Mouse (Mus musculus) hindbrain, embryonic 13.5 days (tissue): ENCODE data around the gene Uqcc2. TPM values are rescaled to one million over a fixed set of nuclear protein-coding genes. Genes with fewer than 3 reads are reported as not detected.

Experiments
- ATAC-seq: fragments of 200-750 bp; cut with Nextera tagmentation; 2 replicates; pipeline ENCODE4 v1.8.0; 2017; ENCODE audit warnings: moderate TSS enrichment; ENCODE audit not compliant: low FRiP score
- H3K27ac ChIP-seq: fragments of 300-500 bp; sonication (generic); 2 replicates; pipeline ENCODE4 v1.5.1; 2015; ENCODE audit warnings: inconsistent platforms, mild to moderate bottlenecking, moderate library complexity
- H3K27me3 ChIP-seq: fragments of 300-500 bp; sonication (generic); 2 replicates; pipeline ENCODE4 v1.6.1; 2015; ENCODE audit warnings: mild to moderate bottlenecking, inconsistent platforms
- H3K36me3 ChIP-seq: fragments of 300-500 bp; sonication (generic); 2 replicates; pipeline ENCODE4 v1.6.1; 2015; ENCODE audit warnings: mild to moderate bottlenecking, inconsistent platforms
- H3K4me1 ChIP-seq: fragments of 300-500 bp; sonication (generic); replicated peaks from 2 replicates; pipeline ENCODE4 v1.6.1; 2015; ENCODE audit warnings: inconsistent platforms
- H3K4me2 ChIP-seq: fragments of 300-500 bp; sonication (generic); 2 replicates; pipeline ENCODE4 v1.6.1; 2015; ENCODE audit warnings: inconsistent platforms, mild to moderate bottlenecking, moderate library complexity
- H3K4me3 ChIP-seq: fragments of 300-500 bp; sonication (generic); 2 replicates; pipeline ENCODE4 v1.5.1; 2015; ENCODE audit warnings: mild to moderate bottlenecking, inconsistent platforms
- H3K9ac ChIP-seq: fragments of 300-500 bp; sonication (generic); 2 replicates; pipeline ENCODE4 v1.6.1; 2015; ENCODE audit warnings: mild to moderate bottlenecking, inconsistent platforms
- H3K9me3 ChIP-seq: fragments of 300-500 bp; sonication (generic); 2 replicates; pipeline ENCODE4 v1.6.1; 2016; ENCODE audit warnings: inconsistent platforms
- WGBS: fragments of 180-500 bp; shearing (Covaris S2); methylation state at CpG from one replicate; pipeline ENCODE4 v1.1.7; 2015; 5-methylcytosine and 5-hydroxymethylcytosine counted together
- polyA plus RNA-seq: library from polyadenylated mRNA; unstranded; fragments of >200 nt; fragmentation: Nextera tagmentation; extraction: Ambion mirVana; gene quantifications from 2 replicates; pipeline ENCODE4 v1.2.1, GENCODE M21; 2015

Uqcc2 gene
- polyA plus RNA-seq, result 335 and 349 TPM in 2 replicates

- H3K4me3 ChIP-seq, result peak within 1 kb of the TSS; percentile 53
- peak within 1 kb of the TSS; percentile 49 for H3K4me2 ChIP-seq
- H3K4me1 ChIP-seq, result peaks cover 65% of the 10 kb centered on the region
- H3K27ac ChIP-seq, result peak within 1 kb of the TSS; percentile 89
- H3K36me3 ChIP-seq, result 0 out of 2 replicates have a peak, but pooled peaks cover 4% of the 10 kb centered on the region
- H3K9me3 ChIP-seq, result no peaks in the 10 kb centered on the region
- H3K27me3 ChIP-seq, result no peaks in the 10 kb centered on the region
- ATAC-seq, result peak; percentile 90
- WGBS, result under 1% methylated on average over 45 of the region's 46 CpGs
- H3K9ac ChIP-seq, result peak within 1 kb of the TSS; percentile 75
Measured at GRCm38 (mm10) chr17:27133551-27134141, at the start of gene Uqcc2. TSS of gene Uqcc2 (minus strand) at chr17:27133916.

- H3K4me3 ChIP-seq, result no peak overlapping the region
- WGBS, result 65% methylated on average over 5 of the region's 5 CpGs
- no peak overlapping the region for H3K9ac ChIP-seq
- H3K4me2 ChIP-seq, result no peak overlapping the region
- no peaks in the 10 kb centered on the region for H3K9me3 ChIP-seq
- no peak overlapping the region for H3K27ac ChIP-seq
- no peaks in the 10 kb centered on the region for H3K36me3 ChIP-seq
- H3K27me3 ChIP-seq, result no peaks in the 10 kb centered on the region
- ATAC-seq, result no peak
- peaks cover 7% of the 10 kb centered on the region for H3K4me1 ChIP-seq
Measured at GRCm38 (mm10) chr17:27182401-27182800, 48.7 kb upstream of the Uqcc2 start.

GRCm38 (mm10) chr17:27181666-27182065, 48.0 kb upstream of the Uqcc2 start:
- Histone ChIP-seq H3K9ac (no peak overlapping the region), H3K27me3 (no peaks in the 10 kb centered on the region), H3K4me3 (no peak overlapping the region), H3K4me1 (peaks cover 9% of the 10 kb centered on the region), H3K4me2 (no peak overlapping the region), H3K27ac (no peak overlapping the region), H3K36me3 (no peaks in the 10 kb centered on the region), H3K9me3 (no peaks in the 10 kb centered on the region)
- 26% methylated on average over 3 of the region's 3 CpGs for WGBS
- no peak for ATAC-seq

DNA sequence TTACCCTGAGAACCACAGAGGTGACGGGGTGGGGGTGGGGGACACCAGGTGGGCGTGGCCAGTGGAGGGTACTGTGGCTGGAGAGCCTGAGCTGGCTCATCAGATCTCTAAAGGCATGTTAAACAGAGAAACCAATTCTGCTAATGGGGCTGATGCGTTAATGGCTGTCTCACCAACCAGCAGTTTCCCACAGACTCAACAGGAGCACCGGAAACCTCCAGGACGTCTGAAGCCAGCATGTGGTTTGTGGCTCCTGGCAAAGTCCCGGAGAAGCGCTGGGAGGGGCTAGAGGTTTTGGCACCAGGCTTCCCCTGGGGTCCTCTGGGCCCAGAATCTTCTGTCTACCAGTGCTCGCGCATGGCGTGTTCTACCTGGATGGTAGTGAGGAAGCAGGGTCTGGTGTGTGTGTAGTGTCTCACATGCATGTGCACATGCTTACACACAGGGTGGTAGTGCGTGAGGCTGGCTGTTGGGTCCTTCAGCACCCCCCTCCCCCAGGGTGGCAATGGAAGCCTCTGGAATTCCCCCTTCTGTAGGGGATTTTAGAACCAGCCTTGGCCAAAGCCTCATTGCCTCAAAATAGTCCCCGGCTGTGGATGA, 46.1 kb upstream of the Uqcc2 start:
- Histone ChIP-seq H3K4me1 (peaks cover 27% of the 10 kb centered on the region), H3K4me3 (no peak overlapping the region), H3K27ac (no peak overlapping the region), H3K4me2 (no peak overlapping the region), H3K9me3 (no peaks in the 10 kb centered on the region), H3K27me3 (no peaks in the 10 kb centered on the region), H3K9ac (no peak overlapping the region), H3K36me3 (no peaks in the 10 kb centered on the region)
- 67% methylated on average over 12 of the region's 12 CpGs for WGBS
- no peak for ATAC-seq

DNA sequence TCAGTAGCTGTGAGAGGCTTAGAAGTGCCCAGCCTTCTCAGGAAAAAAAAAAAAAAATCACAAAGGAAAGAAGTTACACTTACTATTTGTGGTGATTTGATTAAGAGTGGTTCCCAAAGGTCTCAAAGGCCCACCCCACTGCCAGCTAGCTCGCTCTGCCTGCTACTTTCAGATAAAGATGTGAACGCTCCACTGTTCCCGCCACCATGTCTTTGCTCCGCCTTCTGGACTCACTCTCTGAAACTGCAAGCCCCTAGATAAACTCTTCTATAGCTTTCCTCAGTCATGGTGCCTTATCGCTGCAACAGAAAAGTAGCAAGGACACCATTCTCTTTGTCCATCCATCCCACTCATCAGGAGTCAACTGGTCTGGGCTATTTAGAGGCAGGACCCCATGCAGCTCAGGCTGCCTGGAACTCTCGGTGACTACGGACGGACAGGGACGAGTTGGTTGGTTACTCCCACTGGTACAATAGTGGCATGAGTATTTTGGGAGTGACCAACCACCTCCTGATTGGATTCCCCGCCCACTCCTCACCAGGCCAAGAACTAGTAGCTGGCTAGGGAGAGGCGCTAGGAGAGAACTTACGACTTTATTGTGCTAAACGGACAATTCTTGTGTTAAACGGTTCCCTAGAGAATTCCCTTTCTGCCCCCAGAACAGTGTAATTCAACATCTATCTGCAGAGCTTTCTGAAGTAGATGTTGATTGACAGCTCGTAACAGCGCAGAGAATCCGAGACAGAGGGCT, 44.9 kb upstream of the Uqcc2 start:
- ATAC-seq, result no peak
- Histone ChIP-seq H3K36me3 (no peaks in the 10 kb centered on the region), H3K27ac (no peak overlapping the region), H3K9ac (no peak overlapping the region), H3K4me1 (peaks cover 27% of the 10 kb centered on the region), H3K4me2 (no peak overlapping the region), H3K4me3 (no peak overlapping the region), H3K9me3 (no peaks in the 10 kb centered on the region), H3K27me3 (no peaks in the 10 kb centered on the region)
- WGBS, result 80% methylated on average over 17 of the region's 17 CpGs

DNA sequence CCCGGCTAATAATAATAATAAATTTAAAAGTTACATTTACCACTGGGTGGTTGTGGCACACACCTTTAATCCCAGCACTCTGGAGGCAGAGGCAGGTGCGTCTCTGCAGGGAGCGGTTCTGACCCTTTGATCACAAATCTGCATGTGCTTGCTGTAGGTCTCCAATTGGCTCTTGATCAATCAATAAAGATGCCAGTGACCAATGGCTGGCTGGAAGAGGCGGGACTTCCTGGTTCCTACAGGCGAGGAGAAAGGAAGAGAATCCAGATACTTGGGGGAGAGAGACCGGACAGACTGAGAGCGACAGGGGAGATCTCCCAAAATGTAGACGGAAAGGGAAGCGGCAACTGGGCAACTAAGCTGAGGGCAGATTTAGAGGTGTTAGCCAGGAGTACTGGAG, 44.3 kb upstream of the Uqcc2 start:
- H3K36me3 ChIP-seq, result no peaks in the 10 kb centered on the region
- no peaks in the 10 kb centered on the region for H3K9me3 ChIP-seq
- H3K9ac ChIP-seq, result no peak overlapping the region
- no peak for ATAC-seq
- no peak overlapping the region for H3K4me3 ChIP-seq
- 93% methylated on average over 9 of the region's 9 CpGs for WGBS
- H3K27ac ChIP-seq, result no peak overlapping the region
- H3K4me2 ChIP-seq, result no peak overlapping the region
- no peaks in the 10 kb centered on the region for H3K27me3 ChIP-seq
- H3K4me1 ChIP-seq, result peaks cover 27% of the 10 kb centered on the region

DNA sequence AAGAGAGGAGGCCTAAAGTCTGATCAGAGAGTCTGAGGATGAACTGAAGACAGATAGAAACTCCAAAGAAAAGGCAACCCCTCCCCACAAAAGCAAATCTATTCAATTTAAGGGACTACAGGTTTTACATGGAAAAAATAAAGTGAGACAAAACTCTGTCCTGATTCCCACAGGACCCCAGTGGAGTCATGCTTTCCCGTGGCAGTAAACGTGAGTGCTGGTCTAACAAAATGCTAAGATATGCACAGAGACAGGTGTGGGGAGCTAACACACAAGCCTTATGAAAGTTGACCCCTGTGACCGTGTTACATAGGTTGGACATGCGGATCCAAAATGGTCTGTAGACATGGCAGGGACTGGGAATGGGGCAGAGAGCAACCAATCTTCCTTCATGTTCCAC, 43.0 kb upstream of the Uqcc2 start:
- no peak overlapping the region for H3K27ac ChIP-seq
- no peaks in the 10 kb centered on the region for H3K27me3 ChIP-seq
- no peaks in the 10 kb centered on the region for H3K36me3 ChIP-seq
- ATAC-seq, result no peak
- 81% methylated on average over 4 of the region's 4 CpGs for WGBS
- peaks cover 20% of the 10 kb centered on the region for H3K4me1 ChIP-seq
- H3K9me3 ChIP-seq, result no peaks in the 10 kb centered on the region
- no peak overlapping the region; the same call in 1 of the 2 replicates for H3K9ac ChIP-seq
- no peak overlapping the region for H3K4me2 ChIP-seq
- H3K4me3 ChIP-seq, result no peak overlapping the region

- H3K9me3 ChIP-seq, result no peaks in the 10 kb centered on the region
- peak overlapping the region; percentile 73 for H3K27ac ChIP-seq
- ATAC-seq, result no peak
- H3K4me2 ChIP-seq, result no peak overlapping the region
- H3K4me3 ChIP-seq, result no peak overlapping the region
- WGBS, result 78% methylated on average over 3 of the region's 3 CpGs
- H3K27me3 ChIP-seq, result no peaks in the 10 kb centered on the region
- H3K36me3 ChIP-seq, result no peaks in the 10 kb centered on the region
- H3K4me1 ChIP-seq, result peaks cover 20% of the 10 kb centered on the region
- peak overlapping the region; percentile 6; the same call in 1 of the 2 replicates for H3K9ac ChIP-seq
Measured at GRCm38 (mm10) chr17:27176287-27176686, 42.6 kb upstream of the Uqcc2 start.

DNA sequence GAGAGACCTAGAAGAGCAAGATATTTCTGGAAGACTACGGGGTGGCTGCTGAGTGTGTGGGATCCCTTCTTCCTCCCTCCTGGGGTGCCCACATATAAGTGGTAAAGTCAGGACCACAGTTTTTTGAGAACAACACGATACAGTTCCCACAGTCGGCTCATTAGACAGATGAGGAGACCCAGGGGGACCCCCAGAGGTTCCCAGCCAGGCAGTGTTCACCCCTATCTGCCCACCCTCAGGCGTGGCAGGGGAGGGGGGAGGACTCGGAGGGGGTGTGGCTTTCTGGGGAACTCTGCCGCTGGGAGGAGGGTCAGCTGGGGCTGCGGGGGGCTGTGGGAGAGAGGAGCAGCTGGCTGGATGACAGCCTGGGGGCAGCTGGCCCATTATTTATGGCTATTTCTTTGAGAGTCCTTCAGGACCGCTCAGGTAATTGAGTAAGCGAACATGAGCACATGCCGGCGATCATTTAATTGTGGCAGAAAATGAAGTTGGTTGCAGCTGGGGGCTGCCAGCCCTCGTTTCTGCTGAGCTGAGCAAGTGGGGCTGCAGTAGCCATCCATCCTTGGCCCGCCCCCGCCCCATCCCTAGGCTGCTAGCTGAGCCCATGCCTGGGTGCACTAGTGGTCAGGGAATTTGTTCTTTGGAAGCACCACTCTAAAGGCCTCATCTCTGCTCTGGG, 41.6 kb upstream of the Uqcc2 start:
- Histone ChIP-seq H3K9ac (peak overlapping the region; percentile 6; the same call in 1 of the 2 replicates), H3K4me3 (no peak overlapping the region), H3K36me3 (no peaks in the 10 kb centered on the region), H3K9me3 (no peaks in the 10 kb centered on the region), H3K27ac (peak overlapping the region; percentile 73), H3K27me3 (no peaks in the 10 kb centered on the region), H3K4me2 (0 out of 2 replicates have a peak overlapping the region, but pooled peaks have one; percentile 17), H3K4me1 (peaks cover 20% of the 10 kb centered on the region)
- ATAC-seq, result peak; percentile 78
- WGBS, result 23% methylated on average over 14 of the region's 14 CpGs

DNA sequence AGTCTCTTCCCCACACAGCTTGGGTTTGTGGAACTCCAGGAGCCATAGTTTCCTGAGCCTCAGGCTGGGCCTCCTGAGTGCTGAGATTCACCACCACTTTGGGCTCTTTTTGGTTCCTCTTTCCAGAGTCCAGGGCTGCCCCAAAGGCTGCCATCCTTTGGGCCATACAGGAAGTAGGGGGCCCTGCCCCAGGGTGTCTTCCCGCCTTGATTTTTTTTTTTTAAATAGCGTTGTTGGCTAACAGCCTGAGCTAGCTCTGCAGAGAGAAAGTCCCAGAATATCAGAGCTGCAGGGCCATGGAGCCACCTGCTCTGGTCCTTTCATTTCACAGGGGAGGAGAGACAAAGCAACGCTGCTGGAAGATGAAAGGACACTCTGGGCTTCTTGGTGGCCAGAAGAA, 40.0 kb upstream of the Uqcc2 start:
- no peaks in the 10 kb centered on the region for H3K27me3 ChIP-seq
- no peak overlapping the region for H3K4me3 ChIP-seq
- peaks cover 20% of the 10 kb centered on the region for H3K4me1 ChIP-seq
- H3K27ac ChIP-seq, result 0 out of 2 replicates have a peak overlapping the region, but pooled peaks have one; percentile 4
- 64% methylated on average over 3 of the region's 3 CpGs for WGBS
- no peaks in the 10 kb centered on the region for H3K36me3 ChIP-seq
- no peaks in the 10 kb centered on the region for H3K9me3 ChIP-seq
- H3K4me2 ChIP-seq, result no peak overlapping the region
- H3K9ac ChIP-seq, result no peak overlapping the region
- ATAC-seq, result no peak

DNA sequence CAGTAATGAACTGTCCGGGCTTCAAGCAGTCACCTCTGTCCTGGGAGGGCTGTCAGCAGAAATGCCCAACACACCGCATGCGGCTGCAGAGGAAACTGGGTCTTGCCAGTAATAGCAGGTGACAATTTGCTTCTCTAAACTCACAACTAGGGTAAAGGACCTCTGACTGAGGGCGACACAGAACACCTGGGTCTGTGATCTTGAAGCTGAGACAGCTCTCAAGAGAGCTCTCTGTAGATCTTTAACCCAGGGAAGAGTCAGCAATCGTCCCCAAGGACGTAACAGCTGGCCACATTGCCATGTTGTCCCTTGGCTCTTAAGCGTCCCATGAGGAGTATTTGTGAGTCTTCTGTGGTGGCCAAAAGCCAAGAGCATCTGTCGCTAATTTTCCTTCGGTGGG, 38.7 kb upstream of the Uqcc2 start:
- Histone ChIP-seq H3K9ac (no peak overlapping the region), H3K9me3 (no peaks in the 10 kb centered on the region), H3K36me3 (no peaks in the 10 kb centered on the region), H3K4me3 (no peak overlapping the region), H3K27ac (no peak overlapping the region), H3K27me3 (no peaks in the 10 kb centered on the region), H3K4me1 (peaks cover 22% of the 10 kb centered on the region), H3K4me2 (no peak overlapping the region)
- no peak for ATAC-seq
- WGBS, result 79% methylated on average over 9 of the region's 9 CpGs

DNA sequence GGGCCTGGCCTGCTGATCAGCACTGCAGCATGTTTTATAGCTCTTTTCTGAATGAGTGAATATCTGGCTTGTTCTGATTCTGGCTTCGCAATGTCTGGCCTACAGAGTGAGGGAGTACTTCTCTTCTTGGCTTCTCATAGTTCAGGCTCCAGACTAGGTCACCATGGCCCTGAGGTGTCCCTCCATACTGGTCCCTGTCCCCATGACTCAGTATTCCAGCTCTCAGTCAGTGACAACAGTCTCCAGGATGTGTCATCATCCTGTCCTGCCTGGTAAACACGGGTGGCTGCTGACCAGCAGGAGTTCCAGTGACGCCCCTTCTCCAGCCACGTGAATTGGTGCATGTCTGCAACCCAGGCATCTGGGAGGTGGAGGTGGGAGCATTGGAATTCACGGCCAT, 37.4 kb upstream of the Uqcc2 start:
- H3K4me1 ChIP-seq, result peaks cover 15% of the 10 kb centered on the region
- no peaks in the 10 kb centered on the region for H3K36me3 ChIP-seq
- H3K4me3 ChIP-seq, result no peak overlapping the region
- no peaks in the 10 kb centered on the region for H3K27me3 ChIP-seq
- no peak overlapping the region for H3K4me2 ChIP-seq
- no peak overlapping the region for H3K27ac ChIP-seq
- no peaks in the 10 kb centered on the region for H3K9me3 ChIP-seq
- 78% methylated on average over 5 of the region's 5 CpGs for WGBS
- no peak for ATAC-seq
- no peak overlapping the region for H3K9ac ChIP-seq
